ENCODE assay signal across 16 mouse cellular contexts in the genomic region with DNA sequence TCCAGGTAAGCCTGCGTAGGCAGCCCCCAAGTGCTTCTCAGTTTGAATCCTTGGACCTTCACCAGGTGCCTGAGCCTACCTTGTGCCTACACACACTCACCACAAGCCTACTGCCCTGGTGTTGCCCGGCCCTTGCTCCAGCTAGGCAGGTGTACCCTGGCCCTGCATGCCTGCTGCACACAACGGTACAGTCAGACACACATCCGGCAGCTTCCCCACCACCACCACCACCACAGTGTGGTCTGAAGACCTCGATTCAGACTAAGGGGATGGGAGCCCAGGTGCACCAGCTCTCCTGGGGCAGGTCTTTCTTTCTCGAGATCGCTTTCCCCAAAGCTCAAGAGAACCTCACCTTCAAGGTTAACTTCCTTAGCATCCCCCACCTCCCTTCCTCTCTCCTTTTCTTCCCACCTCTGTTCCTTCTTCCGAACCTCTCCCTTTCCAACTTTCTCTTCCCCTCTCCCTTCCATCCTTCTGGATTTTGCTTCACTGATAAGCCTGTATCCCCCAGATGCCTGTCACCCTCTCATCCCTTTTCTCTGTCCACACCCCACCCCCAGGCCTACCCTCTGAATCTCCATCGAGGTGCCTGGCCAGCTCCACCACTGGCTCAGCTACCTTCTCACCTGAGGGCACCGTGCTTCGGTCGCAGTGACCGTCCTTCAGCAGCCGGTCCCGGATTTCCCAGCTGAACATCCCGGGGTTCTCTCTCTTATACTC. TPM values are rescaled to one million over a fixed set of nuclear protein-coding genes. Genes with fewer than 3 reads are reported as not detected.
DNase-seq lines count a peak whose midpoint lies in the region; ATAC-seq and TF ChIP-seq lines count a peak whose summit lies in the region.
"Had no signal": no experiment of that assay in that cellular context is flagged by ENCODE, and none has a peak within 500 bp of the region (broad histone marks: within the 10 kb centered on the region; RNA-seq: fewer than 3 reads in every experiment).

No protein-coding gene starts in this region.

- no peak for ATAC-seq in limb, embryonic 14.5 days (ENCODE audit: low FRiP score, low read depth)
- ATAC-seq in megakaryocyte-erythroid progenitor cell, adult 5-6 weeks (replicated peaks; ENCODE audit: low FRiP score, low TSS enrichment, poor library complexity, severe bottlenecking): no peak
- ATAC-seq: intestine, embryonic 15.5 days had no signal

- no peak overlapping the region for H3K9ac ChIP-seq in limb, embryonic 14.5 days (ENCODE audit: low read depth, low read length, severe bottlenecking)
- H3K9ac ChIP-seq: intestine, embryonic 15.5 days; lung, embryonic 15.5 days had no signal

- peaks cover 3% of the 10 kb centered on the region; the same call in 1 of the 2 replicates for H3K4me1 ChIP-seq in limb, embryonic 14.5 days (ENCODE audit: control insufficient read depth, insufficient read depth, low read length)

- H3K36me3 ChIP-seq in limb, embryonic 14.5 days (ENCODE audit: control insufficient read depth, insufficient read depth, low read length): no peaks in the 10 kb centered on the region
- H3K36me3 ChIP-seq: intestine, embryonic 15.5 days; lung, embryonic 15.5 days had no signal

- no peak for TF ChIP-seq POLR2A in limb, embryonic 14.5 days (IDR thresholded peaks at IDR 0.05; ENCODE audit: borderline replicate concordance, extremely low read depth, insufficient read depth, insufficient read length)

- H3K27me3 ChIP-seq in limb, embryonic 14.5 days (ENCODE audit: control insufficient read depth, insufficient read depth, low read length): peaks cover 99% of the 10 kb centered on the region

- H3K4me2 ChIP-seq in limb, embryonic 14.5 days (replicated peaks; ENCODE audit: low read depth, low read length, severe bottlenecking): no peak overlapping the region
- H3K4me2 ChIP-seq: intestine, embryonic 15.5 days; lung, embryonic 15.5 days had no signal

- H3K27ac ChIP-seq in limb, embryonic 14.5 days (replicated peaks; ENCODE audit: low read depth, low read length): no peak overlapping the region
- H3K27ac ChIP-seq: intestine, embryonic 15.5 days; lung, embryonic 15.5 days had no signal

- H3K4me3 ChIP-seq in limb, embryonic 14.5 days (replicated peaks; ENCODE audit: low read length): 0 out of 2 replicates have a peak overlapping the region, but pooled peaks have one; percentile 2
- H3K4me3 ChIP-seq: intestine, embryonic 15.5 days; lung, embryonic 15.5 days had no signal

- DNase-seq in embryo, embryonic 10 days (ENCODE audit: low spot score): peak; percentile 5
- DNase-seq in embryo, embryonic 9.5 days (ENCODE audit: extremely low spot score): no peak
- peak; percentile 20 for DNase-seq in R1 (ENCODE audit: low read depth, low spot score)
- DNase-seq in limb, embryonic 14.5 days (ENCODE audit: low spot score): no peak
- peak; percentile 49 to 52 for DNase-seq in thymus, adult 18-20 months
- no peak for DNase-seq in adrenal gland, adult 2 months
- no peak for DNase-seq in lung, postnatal 4 days
- DNase-seq: cerebellum, adult 8-10 months; heart, adult 18-20 months; heart, postnatal 10 days; kidney, postnatal 10 days; layer of hippocampus, adult 9-11 months; right cerebral cortex, postnatal 4 days had no signal

- no peaks in the 10 kb centered on the region for H3K9me3 ChIP-seq in limb, embryonic 14.5 days (ENCODE audit: control insufficient read depth, low read length)
- H3K9me3 ChIP-seq: intestine, embryonic 15.5 days; lung, embryonic 15.5 days had no signal

- 3% methylated on average over 16 of the region's 16 CpGs for WGBS in limb, embryonic 14.5 days

RNA-seq across cellular contexts. Expression of gene Pax7, which starts 4.3 kb away (rescaled TPM):
- polyA plus RNA-seq in limb, embryonic 14.5 days (2012; rRNA removed): 4.7 and 7.0 TPM in 2 replicates
- polyA plus RNA-seq in limb, embryonic 14.5 days (2014; fragmentation: Nextera tagmentation; extraction: Ambion mirVana): 1.0 and 1.9 TPM in 2 replicates
- total RNA-seq in megakaryocyte-erythroid progenitor cell, adult 5-6 weeks (2014; fragmentation: Nextera tagmentation): not detected in 2 replicates
- not detected in 2 replicates for total RNA-seq in megakaryocyte-erythroid progenitor cell, adult 5-6 weeks (2017)
- total RNA-seq in adrenal gland, adult 2 months (2021): not detected
- not detected in 2 replicates for polyA plus RNA-seq in adrenal gland, adult 2 months (2012; rRNA removed)
- total RNA-seq: heart, adult 18-20 months; heart, postnatal 10 days had no signal
- polyA plus RNA-seq: intestine, embryonic 15.5 days had no signal

Comparison
In these comparisons a context has a peak if more than half of its experiments do, and no peak if none do; other contexts are left out.
1. DNase-seq: peak in embryo, embryonic 10 days (single experiment), R1 (single experiment) and thymus, adult 18-20 months (2 of 2); none in embryo, embryonic 9.5 days (single experiment), limb, embryonic 14.5 days (single experiment), adrenal gland, adult 2 months (single experiment) and lung, postnatal 4 days (0 of 2).